ENCODE assay signal across 8 mouse cellular contexts in genomic region chr15:27751612-27752405, GRCm38 (mm10).
DNase-seq lines count a peak whose midpoint lies in the region; ATAC-seq and TF ChIP-seq lines count a peak whose summit lies in the region.

No protein-coding gene starts in this region.

- no peak for TF ChIP-seq POLR2A in bone marrow, adult 2 months (IDR thresholded peaks at IDR 0.05; ENCODE audit: borderline replicate concordance, control insufficient read depth, low read depth, low read length)

- H3K9ac ChIP-seq in midbrain, embryonic 14.5 days (replicated peaks; ENCODE audit: low read length), result no peak overlapping the region

- H3K27me3 ChIP-seq in forebrain, embryonic 10.5 days (ENCODE audit: poor library complexity, severe bottlenecking), result no peaks in the 10 kb centered on the region
- H3K27me3 ChIP-seq in hindbrain, embryonic 10.5 days (ENCODE audit: insufficient read depth, poor library complexity, severe bottlenecking), result no peaks in the 10 kb centered on the region
- H3K27me3 ChIP-seq in midbrain, embryonic 14.5 days (ENCODE audit: control insufficient read depth, insufficient read depth, low read length), result no peaks in the 10 kb centered on the region

- DNase-seq in layer of hippocampus, adult 2 months (ENCODE audit: low spot score in 2 of 2), result peak in 1 of 2 experiments; percentile 59
- DNase-seq in layer of hippocampus, adult 9-10 months (ENCODE audit: low spot score), result no peak
- DNase-seq in forebrain, embryonic 10.5 days (ENCODE audit: extremely low spot score, low spot score), result peak; percentile 43
- peak; percentile 29 for DNase-seq in hindbrain, embryonic 10.5 days (ENCODE audit: low spot score)
- DNase-seq in layer of hippocampus, adult 9-11 months, result peak; percentile 56
- DNase-seq in midbrain, embryonic 14.5 days, result peak; percentile 83
- peak; percentile 46 to 75 for DNase-seq in spleen, adult 18-20 months

- no peaks in the 10 kb centered on the region for H3K9me3 ChIP-seq in forebrain, embryonic 10.5 days
- no peaks in the 10 kb centered on the region for H3K9me3 ChIP-seq in hindbrain, embryonic 10.5 days
- H3K9me3 ChIP-seq in midbrain, embryonic 14.5 days (ENCODE audit: control insufficient read depth, low read length), result no peaks in the 10 kb centered on the region

- H3K36me3 ChIP-seq in forebrain, embryonic 10.5 days (replicated peaks), result peaks cover 99% of the 10 kb centered on the region
- H3K36me3 ChIP-seq in hindbrain, embryonic 10.5 days, result peaks cover 100% of the 10 kb centered on the region
- peaks cover 94% of the 10 kb centered on the region for H3K36me3 ChIP-seq in midbrain, embryonic 14.5 days (ENCODE audit: control insufficient read depth, insufficient read depth, low read length)

- peak; percentile 85 for TF ChIP-seq CTCF in layer of hippocampus, adult 2 months (conservative IDR thresholded peaks at IDR 0.05)
- peak; percentile 74 for TF ChIP-seq CTCF in bone marrow, adult 2 months (IDR thresholded peaks at IDR 0.05; ENCODE audit: control insufficient read depth, insufficient read depth, low read length)

- ATAC-seq in midbrain, embryonic 14.5 days (ENCODE audit: low FRiP score, low TSS enrichment), result peak; percentile 66

- peak overlapping the region; percentile 68; the same call in 1 of the 2 replicates for H3K27ac ChIP-seq in layer of hippocampus, adult 2 months
- H3K27ac ChIP-seq in bone marrow, adult 2 months (ENCODE audit: control insufficient read depth, insufficient read depth, low read depth, low read length, poor library complexity), result no peak overlapping the region
- H3K27ac ChIP-seq in forebrain, embryonic 10.5 days, result no peak overlapping the region
- H3K27ac ChIP-seq in hindbrain, embryonic 10.5 days, result no peak overlapping the region
- no peak overlapping the region for H3K27ac ChIP-seq in midbrain, embryonic 14.5 days (replicated peaks; ENCODE audit: low read depth, low read length)

- H3K4me2 ChIP-seq in midbrain, embryonic 14.5 days (ENCODE audit: low read length), result no peak overlapping the region

- no peak overlapping the region for H3K4me3 ChIP-seq in layer of hippocampus, adult 2 months
- no peak overlapping the region for H3K4me3 ChIP-seq in bone marrow, adult 2 months (replicated peaks; ENCODE audit: control insufficient read depth, low read depth, low read length)
- no peak overlapping the region for H3K4me3 ChIP-seq in forebrain, embryonic 10.5 days
- no peak overlapping the region for H3K4me3 ChIP-seq in hindbrain, embryonic 10.5 days
- H3K4me3 ChIP-seq in midbrain, embryonic 14.5 days (replicated peaks; ENCODE audit: low read depth, low read length), result no peak overlapping the region

- no peaks in the 10 kb centered on the region for H3K4me1 ChIP-seq in bone marrow, adult 2 months (ENCODE audit: control insufficient read depth, insufficient read depth, low read length)
- H3K4me1 ChIP-seq in forebrain, embryonic 10.5 days, result peaks cover 17% of the 10 kb centered on the region
- H3K4me1 ChIP-seq in hindbrain, embryonic 10.5 days (replicated peaks), result no peaks in the 10 kb centered on the region
- no peaks in the 10 kb centered on the region for H3K4me1 ChIP-seq in midbrain, embryonic 14.5 days (ENCODE audit: control insufficient read depth, insufficient read depth, low read length)

- 76% methylated on average over 12 of the region's 12 CpGs for WGBS in bone marrow, adult 2 months
- 87% methylated on average over 12 of the region's 12 CpGs for WGBS in forebrain, embryonic 10.5 days
- 85% methylated on average over 12 of the region's 12 CpGs for WGBS in hindbrain, embryonic 10.5 days
- WGBS in midbrain, embryonic 14.5 days, result 75% methylated on average over 12 of the region's 12 CpGs
